Mouse (Mus musculus) heart, postnatal 25 days (tissue): ENCODE measurements around the gene Wbp11. TPM values are rescaled to one million over a fixed set of nuclear protein-coding genes. Genes with fewer than 3 reads are reported as not detected.

ENCODE experiments used
- DNase-seq: peaks from one replicate; pipeline ENCODE4 v3.0.0; 2022; ENCODE audit warnings: low spot score
- intact Hi-C: fragments of 180-260 bp; cut with DNase I; formaldehyde crosslinking; loops from one replicate; pipeline ENCODE4 v1.15.1; 2025
- total RNA-seq, 2 experiments: library from RNA; stranded (reverse); gene quantifications; 2 replicates each; pipeline ENCODE4 v1.2.3; 2021

Gene Wbp11
- total RNA-seq, 2 experiments from 2014 or later, result 57.0 to 63.3 TPM

DNA sequence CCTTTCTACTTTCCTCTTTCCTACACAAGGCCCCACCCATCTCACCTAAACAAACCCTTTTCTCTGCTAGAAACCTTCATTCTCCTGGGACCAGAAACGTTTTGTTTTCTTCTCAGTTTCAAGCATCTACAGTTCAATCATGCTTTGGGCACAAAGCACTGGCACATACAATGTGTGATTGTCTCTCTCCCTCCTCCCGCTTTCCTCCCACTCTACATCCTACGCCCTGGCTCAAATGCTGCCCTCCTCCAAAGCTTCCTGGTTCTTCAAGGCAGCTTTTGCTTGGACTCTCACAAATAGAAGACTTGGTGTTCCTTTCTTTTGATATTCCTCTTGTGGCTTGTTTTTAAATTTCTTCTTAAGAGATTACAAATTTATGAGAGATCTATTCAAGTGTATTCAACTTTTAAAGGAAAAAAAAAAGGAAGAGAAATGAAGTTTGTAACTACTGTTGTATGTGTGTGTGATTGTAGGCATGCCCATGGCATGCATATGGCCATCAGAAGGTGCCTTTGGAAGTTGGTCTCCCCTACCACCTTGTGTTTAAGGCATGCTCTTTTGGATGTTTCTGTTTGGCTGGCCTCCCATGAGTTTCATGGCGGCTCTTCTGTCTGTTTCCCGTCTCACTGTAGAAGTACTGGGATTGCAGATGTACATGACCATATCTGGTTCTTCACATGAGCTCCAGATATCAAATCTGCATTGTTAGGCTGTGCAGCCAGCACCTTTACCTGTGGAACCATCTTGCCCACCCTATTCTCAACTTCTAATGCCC, 17.9 kb upstream of the Wbp11 start:
- no peak for DNase-seq
- intact Hi-C loops, result no loop called here

DNA sequence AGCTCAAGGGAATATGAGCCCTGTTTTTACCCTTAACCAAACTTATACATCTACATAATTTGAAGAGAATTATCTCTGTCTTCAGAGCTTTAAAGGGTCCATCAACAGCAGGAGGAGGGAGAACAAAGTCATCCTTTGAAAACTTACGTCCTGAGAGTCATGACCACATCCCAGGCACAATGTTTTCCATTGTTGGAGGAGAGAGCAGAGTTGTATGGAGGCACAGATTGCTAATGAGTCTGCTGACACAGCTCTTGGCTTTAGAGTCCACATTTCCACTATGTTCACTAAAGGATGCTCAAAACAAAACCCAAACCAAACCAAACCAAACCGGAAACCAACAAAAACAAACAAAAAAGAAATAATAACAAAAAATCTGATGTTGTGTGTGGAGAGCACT, 16.9 kb upstream of the Wbp11 start:
- intact Hi-C loops, result no loop called here
- DNase-seq, result no peak

GRCm38 (mm10) chr6:136837323-136837722, 9.3 kb upstream of the Wbp11 start:
- DNase-seq, result no peak
- intact Hi-C loops, result no loop called here

DNA sequence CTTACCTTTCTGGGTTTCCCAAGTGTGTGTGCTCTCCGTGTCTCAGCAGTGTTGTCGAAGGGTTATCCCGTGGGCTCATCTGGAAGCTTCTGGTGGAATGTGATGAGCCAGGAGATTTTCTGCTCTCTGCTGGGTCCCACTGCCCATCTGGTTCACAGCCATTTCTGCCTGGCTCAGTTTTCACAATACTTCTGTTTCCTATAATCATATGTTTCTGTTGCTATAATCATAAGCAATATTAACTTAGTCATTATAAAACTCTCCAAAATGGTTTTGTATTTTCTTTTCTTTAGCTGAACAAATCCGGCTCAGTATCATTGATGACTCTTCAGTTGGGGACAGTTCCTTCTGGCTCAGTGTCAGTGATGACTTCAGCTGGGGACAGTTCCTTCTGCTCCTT, 7.3 kb upstream of the Wbp11 start, which contains the start of gene Smco3:
TSS of gene Smco3 (minus strand) at position 101 of the 400 bp plus-strand sequence.
- intact Hi-C loops, result no loop called here
- no peak for DNase-seq

GRCm38 (mm10) chr6:136831712-136832111, 3.7 kb upstream of the Wbp11 start:
- intact Hi-C loops, result no loop called here
- no peak for DNase-seq

DNA sequence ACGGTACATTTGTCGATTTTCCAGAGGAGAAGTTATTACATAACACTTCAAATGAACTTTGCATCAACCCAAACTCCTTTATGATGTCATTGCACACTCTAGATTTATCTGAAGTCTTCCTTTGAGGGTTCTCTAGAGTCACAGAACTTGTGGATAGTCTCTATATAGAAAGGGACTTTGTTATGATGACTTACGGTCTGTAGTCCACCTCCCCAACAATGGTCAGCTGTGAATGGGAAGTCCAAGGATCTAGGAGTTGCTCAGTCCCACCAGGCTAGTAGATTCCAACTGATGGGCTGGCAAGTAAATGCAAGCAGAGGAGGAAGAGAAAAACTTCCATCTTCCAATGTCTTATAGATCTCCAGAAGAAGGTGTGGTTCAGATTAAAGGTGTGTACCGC, 648 bp upstream of the Wbp11 start:
- DNase-seq, result no peak
- intact Hi-C loops, result no loop called here

- intact Hi-C loops, result loop anchor here (1.0 kb wide), 1 partner anchor 23 kb away; the partner anchor contains the start of gene Hist4h4
- DNase-seq, result no peak
These were observed 535 bp downstream of the Wbp11 start, which contains the start of gene BC049715 for GRCm38 (mm10) chr6:136827516-136827880. BC049715 (plus strand) TSS chr6:136827626.

DNA sequence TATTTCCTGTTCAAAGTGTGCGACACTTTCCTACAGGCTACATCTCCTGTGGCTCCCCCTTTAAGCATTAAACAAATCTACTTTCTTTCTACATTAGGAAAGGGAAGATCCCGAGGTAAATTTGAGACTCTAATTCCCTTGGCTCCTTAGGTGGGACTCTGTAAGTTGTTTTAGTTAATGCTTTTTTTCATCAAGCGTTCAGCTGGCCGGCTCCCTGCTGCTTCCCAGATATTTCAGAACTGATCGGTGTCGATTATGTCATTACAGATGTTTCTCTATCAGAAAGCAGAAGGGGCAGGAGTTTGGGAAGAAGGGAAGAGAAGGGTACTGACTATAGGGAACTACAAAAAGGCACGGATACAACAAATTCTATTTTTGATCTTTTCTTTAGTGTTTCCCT, 917 bp downstream of the Wbp11 start:
- DNase-seq, result no peak
- intact Hi-C loops, result loop anchor here (1.0 kb wide), 1 partner anchor 23 kb away; the partner anchor contains the start of gene Hist4h4

GRCm38 (mm10) chr6:136824987-136825386, 3.0 kb downstream of the Wbp11 start:
- no peak for DNase-seq
- intact Hi-C loops, result no loop called here

DNA sequence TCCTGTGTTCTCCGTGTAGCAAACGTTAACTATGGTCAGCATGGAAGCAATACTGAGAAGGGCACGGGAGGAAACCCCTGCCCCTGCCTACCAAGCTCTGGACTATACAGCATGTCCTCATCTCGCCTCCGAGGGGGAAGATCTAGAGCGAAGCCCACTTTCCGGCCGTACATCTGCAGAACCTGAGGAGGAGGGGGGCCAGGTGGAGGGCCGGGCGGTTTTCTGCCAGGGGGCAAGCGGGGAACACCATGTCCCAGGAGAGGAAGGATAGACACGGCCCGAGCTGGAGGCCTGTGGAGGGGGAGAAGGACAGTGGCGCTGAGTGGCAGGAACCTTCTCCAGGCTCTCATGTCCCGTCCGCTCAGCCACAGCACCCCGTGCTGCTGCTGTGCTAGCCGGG, 6.9 kb downstream of the Wbp11 start:
- no peak for DNase-seq
- intact Hi-C loops, result no loop called here

DNA sequence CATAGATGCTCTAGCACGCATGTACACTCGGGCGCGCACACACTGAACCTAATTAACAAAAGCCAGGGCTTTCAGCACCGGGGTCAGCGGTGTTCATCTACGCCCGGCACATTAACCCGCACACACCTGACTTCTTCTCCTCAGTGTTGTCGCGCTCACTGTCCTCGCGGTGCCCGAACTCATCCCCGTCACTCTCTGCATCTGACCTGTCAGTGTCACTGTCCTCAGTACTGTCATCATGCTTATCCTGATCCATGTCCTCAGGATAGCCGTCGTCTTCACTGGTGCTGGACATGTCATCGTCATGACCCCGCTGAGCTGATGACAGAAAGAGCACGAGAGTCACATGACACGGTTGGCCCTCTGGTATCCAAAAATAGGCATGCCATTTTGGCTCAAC, 7.7 kb downstream of the Wbp11 start:
- DNase-seq, result no peak
- intact Hi-C loops, result no loop called here

DNA sequence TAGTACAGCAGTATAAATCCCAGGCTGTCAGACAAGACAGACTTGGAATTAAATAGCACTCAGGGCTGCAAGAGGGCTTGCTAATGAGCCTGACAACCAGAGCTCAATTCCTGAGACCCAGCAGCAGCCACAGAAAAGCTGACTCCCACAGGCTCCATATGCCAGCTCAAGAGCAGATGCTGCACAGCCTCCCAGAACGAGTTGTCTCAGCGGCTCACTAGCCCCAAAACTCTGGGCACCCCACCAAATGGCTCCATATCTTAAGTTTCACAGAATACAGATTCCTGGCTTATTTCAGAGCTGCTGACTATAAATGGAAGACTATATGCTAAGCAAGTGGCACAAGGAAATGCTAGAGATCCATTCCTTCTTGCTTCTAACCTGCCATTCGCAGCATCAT, 10.5 kb downstream of the Wbp11 start:
- no peak for DNase-seq
- intact Hi-C loops, result no loop called here

GRCm38 (mm10) chr6:136816826-136817225, 11.2 kb downstream of the Wbp11 start:
- intact Hi-C loops, result no loop called here
- DNase-seq, result no peak

- intact Hi-C loops, result no loop called here
- DNase-seq, result no peak
These were observed 12.7 kb downstream of the Wbp11 start for GRCm38 (mm10) chr6:136815381-136815780.

- DNase-seq, result no peak
These were observed 14.9 kb downstream of the Wbp11 start for GRCm38 (mm10) chr6:136813117-136813516.

GRCm38 (mm10) chr6:136811196-136811595, 16.8 kb downstream of the Wbp11 start:
- no peak for DNase-seq
- intact Hi-C loops, result no loop called here

More at GRCm38 (mm10) chr6:136813117-136813516, 14.9 kb downstream of the Wbp11 start:
- intact Hi-C loops, result no loop called here

- DNase-seq, result no peak
- intact Hi-C loops, result loop anchor here (10.0 kb wide), 1 partner anchor 925 kb away; the partner anchor contains the start of gene Strap
These were observed 18.4 kb downstream of the Wbp11 start for GRCm38 (mm10) chr6:136809673-136810072.

GRCm38 (mm10) chr6:136809077-136809476, 19.0 kb downstream of the Wbp11 start:
- intact Hi-C loops, result loop anchor here (10.0 kb wide), 1 partner anchor 926 kb away; the partner anchor contains the start of gene Strap
- DNase-seq, result peak; percentile 35

DNA sequence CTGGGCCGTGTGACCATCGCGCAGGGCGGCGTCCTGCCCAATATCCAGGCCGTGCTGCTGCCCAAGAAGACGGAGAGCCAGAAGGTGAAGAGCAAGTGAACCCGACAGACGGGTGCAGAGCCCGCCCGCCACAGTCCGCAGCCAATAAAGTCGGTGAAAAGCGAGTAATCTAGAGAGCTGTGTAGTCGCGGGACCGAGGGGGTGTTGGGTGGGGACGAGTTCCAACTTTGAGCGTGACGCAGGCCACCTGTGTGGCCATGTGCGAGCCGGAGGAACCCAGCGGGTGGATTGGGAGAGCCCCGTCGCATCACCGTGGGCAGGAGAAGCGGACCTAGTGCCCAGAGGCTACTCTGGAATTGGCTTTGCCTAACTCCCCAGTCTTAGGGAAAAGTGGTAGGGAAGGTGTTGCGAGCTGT, 19.4 kb downstream of the Wbp11 start:
- peak; percentile 12 for DNase-seq
- intact Hi-C loops, result loop anchor here (10.0 kb wide), 1 partner anchor 926 kb away; the partner anchor contains the start of gene Strap

DNA sequence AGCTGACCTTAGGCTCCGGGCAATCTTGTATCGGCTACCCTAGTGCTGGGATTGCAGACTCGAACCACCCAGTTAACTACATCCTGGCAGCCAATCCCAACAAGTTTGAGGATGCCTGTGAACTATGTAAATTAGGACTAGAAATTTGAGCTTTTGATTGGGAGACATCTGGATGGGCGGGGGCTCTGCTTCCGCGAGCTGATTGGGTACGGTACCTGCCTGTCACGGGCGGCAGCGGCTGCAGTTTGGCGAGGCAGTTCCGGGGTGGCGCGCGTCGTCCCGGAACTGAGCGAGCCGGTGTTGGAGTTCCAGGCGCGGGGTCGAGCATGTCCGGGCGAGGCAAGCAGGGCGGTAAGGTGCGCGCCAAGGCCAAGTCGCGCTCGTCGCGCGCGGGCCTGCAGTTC, 20.0 kb downstream of the Wbp11 start, which contains the start of gene H2afj:
TSS of gene H2afj (plus strand) at position 231 of the 404 bp plus-strand sequence.
- peak; percentile 96 for DNase-seq
- intact Hi-C loops, result loop anchor here (10.0 kb wide), 1 partner anchor 927 kb away; the partner anchor contains the start of gene Strap

DNA sequence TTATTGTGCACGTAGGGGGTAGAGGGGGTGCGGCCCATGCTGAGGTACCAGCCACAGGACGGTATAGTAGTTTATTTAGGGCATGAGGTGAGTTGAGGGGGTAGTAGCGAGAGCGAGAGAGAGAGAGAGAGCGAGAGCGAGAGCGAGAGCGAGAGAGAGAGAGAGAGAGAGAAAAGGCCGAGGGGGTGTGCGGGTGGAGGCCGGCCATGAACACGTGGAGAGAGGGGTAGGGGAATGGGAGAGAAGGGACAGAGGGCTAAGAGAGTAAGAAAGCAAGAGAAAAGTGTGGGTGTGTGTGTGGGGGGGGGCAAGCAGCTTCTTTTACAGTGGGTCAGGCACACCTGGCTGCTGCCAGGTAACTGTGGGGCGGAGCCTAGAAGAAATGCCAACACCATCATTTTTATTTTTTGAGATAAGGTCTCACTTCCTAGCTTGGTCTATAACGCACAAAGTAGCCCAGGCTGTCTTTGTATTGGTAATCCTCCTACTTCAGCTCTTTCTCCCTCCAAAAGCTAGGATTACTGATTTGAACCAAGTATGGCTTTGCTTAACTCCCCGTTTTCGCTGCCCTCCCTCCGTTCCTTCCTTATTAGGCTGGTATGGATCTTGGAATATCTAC, 20.5 kb downstream of the Wbp11 start:
- intact Hi-C loops, result loop anchor here (10.0 kb wide), 1 partner anchor 927 kb away; the partner anchor contains the start of gene Strap
- DNase-seq, result no peak
